ENCODE assay signal across 19 mouse cellular contexts in the genomic region with DNA sequence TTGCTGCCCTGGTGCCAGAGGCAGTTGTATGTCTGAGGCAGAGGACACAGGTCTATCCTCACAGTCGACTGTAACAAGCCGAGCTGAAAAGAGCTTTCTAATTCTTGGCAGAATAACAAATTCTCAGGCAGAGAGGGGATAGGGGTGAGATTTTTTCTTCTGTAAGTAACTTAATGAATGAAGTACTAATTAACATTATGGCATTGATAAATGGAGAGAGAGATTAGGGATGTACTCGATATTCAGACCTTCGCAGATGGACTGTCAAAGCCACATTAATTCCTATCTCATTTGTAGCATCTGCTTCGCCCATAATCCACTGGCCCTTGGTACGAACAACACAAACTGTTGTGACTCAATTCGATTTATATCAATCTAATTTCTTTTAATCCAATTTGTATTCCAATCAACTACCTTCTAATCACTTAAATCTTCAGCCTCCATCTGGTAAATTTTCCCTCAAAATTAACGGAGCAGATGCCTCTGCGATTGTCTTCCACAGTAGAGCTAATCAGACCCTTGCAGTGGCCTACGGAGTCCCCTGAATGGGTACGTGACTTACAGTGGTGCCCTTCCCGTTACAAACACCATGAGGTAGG. TPM values are rescaled to one million over a fixed set of nuclear protein-coding genes. Genes with fewer than 3 reads are reported as not detected.
A peak's percentile ranks its signal among the peaks of the same experiment; 100 is the strongest.
DNase-seq lines count a peak whose midpoint lies in the region; ATAC-seq and TF ChIP-seq lines count a peak whose summit lies in the region.
"Had no signal": no experiment of that assay in that cellular context is flagged by ENCODE, and none has a peak within 500 bp of the region (broad histone marks: within the 10 kb centered on the region; RNA-seq: fewer than 3 reads in every experiment).

No protein-coding gene starts in this region.

- DNase-seq in forebrain, embryonic 11.5 days (ENCODE audit: low spot score): no peak
- no peak for DNase-seq in forebrain, embryonic 10.5 days (ENCODE audit: extremely low spot score, low spot score)
- no peak for DNase-seq in heart, adult 11 months
- no peak for DNase-seq in heart, adult 18-20 months
- DNase-seq in layer of hippocampus, adult 2 months (ENCODE audit: low spot score in 2 of 2): no peak
- DNase-seq: adrenal gland, postnatal 25 days; cerebellum, adult 18-20 months; embryo, embryonic 11 days; gastrocnemius, postnatal 36 days; kidney, adult 11 months; lung, postnatal 10 days had no signal

- H3K9ac ChIP-seq in forebrain, embryonic 11.5 days (ENCODE audit: low read length): no peak overlapping the region
- H3K9ac ChIP-seq in forebrain, embryonic 12.5 days: no peak overlapping the region
- no peak overlapping the region for H3K9ac ChIP-seq in hindbrain, embryonic 13.5 days
- no peak overlapping the region for H3K9ac ChIP-seq in neural tube, embryonic 13.5 days
- H3K9ac ChIP-seq: limb, embryonic 15.5 days; liver, embryonic 15.5 days had no signal

- ATAC-seq in forebrain, embryonic 11.5 days (replicated peaks; ENCODE audit: low FRiP score): peak; percentile 55; the same call in 1 of the 2 replicates
- peak; percentile 78 for ATAC-seq in forebrain, embryonic 12.5 days (ENCODE audit: low FRiP score)
- peak; percentile 82 for ATAC-seq in hindbrain, embryonic 13.5 days (ENCODE audit: low FRiP score)
- ATAC-seq in neural tube, embryonic 13.5 days (ENCODE audit: low read depth): peak; percentile 77
- ATAC-seq: Patski had no signal

- H3K4me2 ChIP-seq in forebrain, embryonic 11.5 days (ENCODE audit: low read depth, low read length, severe bottlenecking): no peak overlapping the region
- peak overlapping the region; percentile 6; the same call in 1 of the 2 replicates for H3K4me2 ChIP-seq in forebrain, embryonic 12.5 days
- H3K4me2 ChIP-seq in hindbrain, embryonic 13.5 days: 0 out of 2 replicates have a peak overlapping the region, but pooled peaks have one; percentile 13
- no peak overlapping the region for H3K4me2 ChIP-seq in neural tube, embryonic 13.5 days
- H3K4me2 ChIP-seq: limb, embryonic 15.5 days; liver, embryonic 15.5 days had no signal

- 48% methylated on average over 12 of the region's 12 CpGs for WGBS in forebrain, embryonic 11.5 days
- WGBS in forebrain, embryonic 10.5 days: 65% methylated on average over 12 of the region's 12 CpGs
- WGBS in forebrain, embryonic 12.5 days: 31% methylated on average over 12 of the region's 12 CpGs
- WGBS in hindbrain, embryonic 13.5 days: 38% methylated on average over 12 of the region's 12 CpGs
- 32% methylated on average over 12 of the region's 12 CpGs for WGBS in neural tube, embryonic 13.5 days

- 0 out of 2 replicates have a peak, but pooled peaks cover 6% of the 10 kb centered on the region for H3K4me1 ChIP-seq in forebrain, embryonic 11.5 days (replicated peaks; ENCODE audit: control insufficient read depth, insufficient read depth, low read length)
- peaks cover 62% of the 10 kb centered on the region for H3K4me1 ChIP-seq in forebrain, embryonic 10.5 days
- H3K4me1 ChIP-seq in forebrain, embryonic 12.5 days: peaks cover 26% of the 10 kb centered on the region; the same call in 1 of the 2 replicates
- H3K4me1 ChIP-seq in hindbrain, embryonic 13.5 days (replicated peaks): peaks cover 26% of the 10 kb centered on the region
- peaks cover 53% of the 10 kb centered on the region for H3K4me1 ChIP-seq in neural tube, embryonic 13.5 days (replicated peaks)
- H3K4me1 ChIP-seq: heart, embryonic 10.5 days; limb, embryonic 15.5 days; liver, embryonic 15.5 days had no signal

- H3K27ac ChIP-seq in forebrain, embryonic 11.5 days (ENCODE audit: low read depth, low read length): no peak overlapping the region
- no peak overlapping the region for H3K27ac ChIP-seq in forebrain, embryonic 10.5 days
- no peak overlapping the region for H3K27ac ChIP-seq in forebrain, embryonic 12.5 days
- no peak overlapping the region for H3K27ac ChIP-seq in hindbrain, embryonic 13.5 days
- no peak overlapping the region for H3K27ac ChIP-seq in neural tube, embryonic 13.5 days (replicated peaks)
- H3K27ac ChIP-seq in layer of hippocampus, adult 2 months: no peak overlapping the region
- H3K27ac ChIP-seq: heart, embryonic 10.5 days; limb, embryonic 15.5 days; liver, embryonic 15.5 days had no signal

- H3K27me3 ChIP-seq in forebrain, embryonic 11.5 days (ENCODE audit: control insufficient read depth, insufficient read depth, low read length): no peaks in the 10 kb centered on the region
- no peaks in the 10 kb centered on the region for H3K27me3 ChIP-seq in forebrain, embryonic 10.5 days (ENCODE audit: poor library complexity, severe bottlenecking)
- H3K27me3 ChIP-seq in forebrain, embryonic 12.5 days: no peaks in the 10 kb centered on the region
- no peaks in the 10 kb centered on the region for H3K27me3 ChIP-seq in hindbrain, embryonic 13.5 days
- no peaks in the 10 kb centered on the region for H3K27me3 ChIP-seq in neural tube, embryonic 13.5 days
- H3K27me3 ChIP-seq: limb, embryonic 15.5 days; liver, embryonic 15.5 days; Patski had no signal

- no peaks in the 10 kb centered on the region for H3K9me3 ChIP-seq in forebrain, embryonic 11.5 days (ENCODE audit: control insufficient read depth, low read length)
- no peaks in the 10 kb centered on the region for H3K9me3 ChIP-seq in forebrain, embryonic 10.5 days
- no peaks in the 10 kb centered on the region for H3K9me3 ChIP-seq in forebrain, embryonic 12.5 days
- no peaks in the 10 kb centered on the region for H3K9me3 ChIP-seq in hindbrain, embryonic 13.5 days
- no peaks in the 10 kb centered on the region for H3K9me3 ChIP-seq in neural tube, embryonic 13.5 days
- H3K9me3 ChIP-seq: heart, embryonic 10.5 days; limb, embryonic 15.5 days; liver, embryonic 15.5 days had no signal

- no peak overlapping the region for H3K4me3 ChIP-seq in forebrain, embryonic 11.5 days (ENCODE audit: low read depth, low read length)
- no peak overlapping the region for H3K4me3 ChIP-seq in forebrain, embryonic 10.5 days
- no peak overlapping the region for H3K4me3 ChIP-seq in forebrain, embryonic 12.5 days (replicated peaks)
- H3K4me3 ChIP-seq in hindbrain, embryonic 13.5 days: no peak overlapping the region
- no peak overlapping the region for H3K4me3 ChIP-seq in neural tube, embryonic 13.5 days
- no peak overlapping the region for H3K4me3 ChIP-seq in layer of hippocampus, adult 2 months
- H3K4me3 ChIP-seq: heart, embryonic 10.5 days; limb, embryonic 15.5 days; liver, embryonic 15.5 days had no signal

- H3K36me3 ChIP-seq in forebrain, embryonic 11.5 days (ENCODE audit: control insufficient read depth, insufficient read depth, low read length): no peaks in the 10 kb centered on the region
- no peaks in the 10 kb centered on the region for H3K36me3 ChIP-seq in forebrain, embryonic 10.5 days (replicated peaks)
- H3K36me3 ChIP-seq in forebrain, embryonic 12.5 days (replicated peaks): no peaks in the 10 kb centered on the region
- no peaks in the 10 kb centered on the region for H3K36me3 ChIP-seq in hindbrain, embryonic 13.5 days
- H3K36me3 ChIP-seq in neural tube, embryonic 13.5 days: no peaks in the 10 kb centered on the region
- H3K36me3 ChIP-seq: heart, embryonic 10.5 days; limb, embryonic 15.5 days; liver, embryonic 15.5 days had no signal

- no peak for TF ChIP-seq CTCF in layer of hippocampus, adult 2 months (conservative IDR thresholded peaks at IDR 0.05)

RNA-seq across cellular contexts. Expression of a gene that starts 36.2 kb away (rescaled TPM):
- polyA plus RNA-seq in forebrain, embryonic 11.5 days (2014; fragmentation: Nextera tagmentation; extraction: Ambion mirVana): 27.6 and 33.7 TPM in 2 replicates
- polyA plus RNA-seq in forebrain, embryonic 10.5 days (2016; fragmentation: Nextera tagmentation; extraction: Ambion mirVana): 14.2 and 14.4 TPM in 2 replicates
- 60.4 and 65.3 TPM in 2 replicates for polyA plus RNA-seq in forebrain, embryonic 12.5 days (2016; fragmentation: Nextera tagmentation; extraction: Ambion mirVana)
- 101 and 106 TPM in 2 replicates for polyA plus RNA-seq in hindbrain, embryonic 13.5 days (2015; fragmentation: Nextera tagmentation; extraction: Ambion mirVana)
- 83.9 and 90.4 TPM in 2 replicates for polyA plus RNA-seq in neural tube, embryonic 13.5 days (2015; fragmentation: Nextera tagmentation; extraction: Ambion mirVana)
- 1 to 10 TPM; 1.1 to 1.4 TPM for total RNA-seq in heart, adult 18-20 months (2021)
- 100 to 1,000 TPM; 101 to 105 TPM for total RNA-seq in layer of hippocampus, adult 2 months (2021)
- total RNA-seq: megakaryocyte, adult 5-6 weeks had no signal

Comparison
In these comparisons a context has a peak if more than half of its experiments do, and no peak if none do; other contexts are left out.
1. H3K4me2 ChIP-seq: peak in forebrain, embryonic 12.5 days (single experiment) and hindbrain, embryonic 13.5 days (single experiment); none in forebrain, embryonic 11.5 days (single experiment) and neural tube, embryonic 13.5 days (single experiment).
2. Peak in every context shown above with its lines, with median percentiles within 50 percentile points of each other: ATAC-seq.